Mouse (Mus musculus): Measurements from ENCODE around the gene Tshb.

GRCm38 (mm10) chr3:102729416-102729815 lies 53.1 kb downstream of the Tshb start:
- TF ChIP-seq POLR2A (IDR thresholded peaks at IDR 0.05; ENCODE audit: low read depth, low read length) (no peak), CTCF (conservative IDR thresholded peaks at IDR 0.05; ENCODE audit: insufficient read depth, insufficient read length, low read depth, low read length) (no peak)

Measured in kidney, adult 2 months (tissue).